Mouse (Mus musculus): ENCODE results near the gene Dnajc27.

Dnajc27 gene

DNA sequence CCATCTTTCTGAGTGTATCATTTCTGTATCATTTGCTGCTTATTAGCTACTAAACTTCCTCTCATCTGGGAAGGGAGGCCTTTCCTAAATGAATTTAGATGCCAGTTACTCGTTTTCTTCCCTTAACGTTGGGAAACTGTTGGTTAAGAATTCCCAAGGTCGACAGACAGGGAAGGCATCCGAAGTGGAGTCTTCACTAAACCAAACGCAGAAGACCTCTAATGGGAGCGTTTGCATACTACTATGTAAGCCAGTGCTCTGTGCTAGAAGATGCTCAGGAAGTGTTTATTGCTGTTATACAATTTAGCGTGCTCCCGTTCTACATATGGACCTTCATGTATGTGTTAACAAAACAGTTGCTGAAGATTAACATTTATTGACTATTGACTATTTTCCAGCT is 1.1 kb downstream of the Dnajc27 start:
- DNase-seq (ENCODE audit: low spot score in 2 of 2) = no peak

DNA sequence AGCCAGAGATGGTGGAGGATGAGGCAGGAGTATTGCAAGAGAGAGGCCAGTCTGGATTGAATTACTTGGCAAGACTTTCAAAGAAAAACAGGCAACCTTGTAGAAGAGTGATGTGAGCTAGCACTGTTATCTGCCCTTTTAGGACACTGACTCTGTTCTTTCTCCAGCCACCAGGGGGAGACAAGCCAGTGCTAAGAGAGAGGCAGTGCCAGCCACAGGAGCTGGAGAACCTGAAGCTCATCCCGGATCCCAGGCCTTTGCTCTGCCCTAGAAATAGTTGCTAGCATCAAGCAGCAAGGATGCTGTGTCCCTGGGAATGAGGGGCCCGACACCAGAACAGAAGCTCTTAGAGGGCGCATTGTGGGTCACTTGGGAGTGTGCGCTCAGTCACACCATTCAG is 25.0 kb downstream of the Dnajc27 start:
- peak; percentile 49 to 79 for DNase-seq (ENCODE audit: low spot score in 2 of 2)

DNA sequence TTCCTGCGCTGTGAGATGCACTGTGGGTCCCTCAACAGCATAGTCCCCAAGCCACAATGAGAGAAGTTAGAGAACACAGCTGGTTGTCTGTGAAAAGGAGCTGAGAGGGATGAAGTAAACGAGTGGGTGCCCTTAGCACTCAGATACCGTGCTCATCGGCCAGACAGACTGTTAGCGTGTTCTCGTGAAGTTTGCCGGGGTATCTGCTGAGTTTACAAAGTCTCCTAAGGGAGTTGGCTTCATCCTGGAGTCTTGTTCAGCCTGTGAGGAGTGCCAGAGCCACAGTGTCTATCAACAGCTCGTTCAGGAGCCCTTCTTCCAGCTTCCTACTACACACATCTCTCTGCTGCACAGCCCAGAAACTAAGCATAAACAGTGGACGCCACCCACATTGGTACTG is 33.7 kb downstream of the Dnajc27 start:
- no peak for DNase-seq (ENCODE audit: low spot score in 2 of 2)

DNA sequence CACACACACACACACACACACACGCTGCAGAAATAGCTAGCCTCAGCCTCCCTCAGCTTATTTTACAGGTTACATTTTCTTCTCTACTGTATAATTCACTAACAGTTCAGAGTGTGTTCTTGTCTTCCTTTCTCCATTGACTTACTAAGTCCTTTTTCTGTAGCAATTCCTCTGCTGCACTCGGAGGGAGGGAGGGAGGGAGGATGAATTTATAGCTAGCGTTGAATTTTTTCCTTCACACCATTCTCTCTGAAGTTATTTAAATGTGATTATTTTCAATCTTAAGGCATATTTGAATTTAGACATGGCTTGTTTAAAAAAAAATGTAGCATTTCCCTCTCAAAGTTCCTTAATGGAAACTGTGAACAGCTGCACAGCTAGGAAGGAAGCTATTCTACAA is 34.8 kb downstream of the Dnajc27 start:
- DNase-seq (ENCODE audit: low spot score in 2 of 2) = no peak

- no peak for DNase-seq (ENCODE audit: low spot score in 2 of 2)
Measured at GRCm38 (mm10) chr12:4117579-4117978, 35.2 kb downstream of the Dnajc27 start.

DNA sequence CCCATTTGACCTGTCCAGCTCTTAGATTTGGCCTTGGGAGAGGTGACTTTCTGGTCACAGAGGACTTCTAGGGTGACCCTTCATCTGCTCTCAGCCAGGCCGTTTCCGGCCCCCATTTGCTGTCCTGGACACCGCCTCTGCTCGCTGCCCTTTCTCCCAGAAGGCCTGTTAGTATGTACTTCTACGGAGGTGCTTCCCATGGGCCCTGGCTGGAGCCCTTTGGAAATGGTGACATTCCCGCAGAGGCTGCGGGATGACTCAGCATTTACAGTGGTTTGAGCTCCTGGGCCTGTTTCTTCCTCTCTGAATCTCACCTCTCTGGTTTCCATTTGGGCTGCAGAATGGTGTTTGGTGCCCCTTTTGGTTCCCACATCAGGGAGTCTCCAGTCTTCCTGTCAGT is 45.0 kb downstream of the Dnajc27 start:
- no peak for DNase-seq (ENCODE audit: low spot score in 2 of 2)

GRCm38 (mm10) chr12:4132941-4133846 is 50.8 kb downstream of the Dnajc27 start, which contains the start of gene Adcy3:
Gene Adcy3 (plus strand): TSS chr12:4133103.
- DNase-seq (ENCODE audit: low spot score in 2 of 2) = peak; percentile 42 to 72

- DNase-seq (ENCODE audit: low spot score in 2 of 2) = no peak
Measured at GRCm38 (mm10) chr12:4133847-4134212, 51.4 kb downstream of the Dnajc27 start.

DNA sequence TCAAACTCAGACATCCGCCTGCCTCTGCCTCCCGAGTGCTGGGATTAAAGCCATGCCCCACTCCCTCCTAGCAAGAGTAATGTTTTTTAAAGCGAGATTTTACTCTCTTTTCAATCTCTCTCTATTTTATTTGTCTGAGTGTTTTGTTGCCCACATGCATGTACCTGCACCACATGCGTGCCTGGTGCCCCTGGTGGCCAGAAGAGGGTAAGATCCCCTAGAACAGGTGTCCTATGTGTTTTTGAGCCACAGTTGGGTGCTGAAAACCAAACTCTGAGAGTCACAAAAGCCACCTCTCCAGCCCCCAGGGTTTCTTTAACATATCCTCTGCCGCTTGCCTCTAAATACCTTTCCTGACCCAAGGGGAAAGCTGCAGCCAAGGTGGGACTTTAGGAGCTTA is 60.8 kb downstream of the Dnajc27 start:
- DNase-seq (ENCODE audit: low spot score in 2 of 2) = no peak

DNA sequence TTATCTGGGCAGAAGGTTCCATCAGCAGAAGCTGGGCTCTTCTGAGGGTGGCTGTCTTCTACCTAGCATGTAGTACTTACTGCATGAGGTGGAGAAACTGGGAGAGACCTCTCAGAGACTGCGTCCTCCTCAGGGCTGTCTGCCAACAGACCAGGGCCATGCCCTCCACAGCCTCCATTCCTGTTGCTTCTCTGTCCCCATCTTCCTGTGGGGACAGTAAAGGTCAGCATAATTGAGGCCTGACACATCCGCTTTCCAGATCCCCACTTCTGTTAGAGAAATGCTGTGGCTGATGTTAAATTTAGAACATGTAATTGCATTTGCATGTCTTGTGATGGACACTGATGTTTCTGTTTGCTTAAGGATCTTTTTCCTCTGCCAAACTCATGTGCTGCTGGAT is 68.6 kb downstream of the Dnajc27 start:
- DNase-seq (ENCODE audit: low spot score in 2 of 2) = no peak

DNA sequence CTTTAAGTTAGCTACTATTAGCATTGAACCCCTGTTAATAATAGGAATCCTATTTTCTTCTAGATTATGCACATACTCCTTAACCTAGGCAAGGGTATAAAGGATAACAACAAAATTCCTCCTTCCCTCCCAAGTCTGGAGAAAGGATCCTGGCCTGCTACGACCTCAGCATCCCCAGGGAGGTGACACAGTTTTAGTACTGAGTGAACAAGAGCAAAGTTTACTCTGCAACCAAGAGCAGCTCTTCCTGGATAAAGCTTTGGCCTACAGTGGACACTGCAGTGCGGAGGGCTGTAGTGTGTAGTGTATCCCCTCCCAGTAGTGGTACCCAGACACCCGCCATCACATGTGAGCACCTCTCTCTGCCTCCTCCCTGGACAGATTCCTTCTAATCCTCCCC is 69.6 kb downstream of the Dnajc27 start:
- no peak for DNase-seq (ENCODE audit: low spot score in 2 of 2)

DNA sequence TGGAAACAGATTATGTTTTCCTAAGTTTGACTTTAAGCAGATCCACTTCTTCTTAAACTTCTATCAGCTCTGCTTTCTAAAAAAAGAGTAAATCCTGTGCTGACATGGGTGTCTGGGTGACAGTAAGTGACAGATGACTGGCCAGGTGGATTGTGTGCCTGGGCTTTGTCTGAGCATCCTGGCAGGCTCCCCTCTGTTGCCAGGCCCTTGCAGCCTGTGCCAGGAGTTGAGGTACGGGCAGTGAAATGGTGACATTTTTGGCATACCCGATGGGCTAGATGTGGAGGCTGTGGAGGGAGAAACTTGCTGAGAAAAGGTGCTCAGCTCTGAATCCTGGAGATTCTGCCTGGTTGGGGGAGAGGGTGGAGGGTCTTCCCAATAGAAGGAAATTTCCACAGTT is 75.1 kb downstream of the Dnajc27 start:
- DNase-seq (ENCODE audit: low spot score in 2 of 2) = no peak

DNA sequence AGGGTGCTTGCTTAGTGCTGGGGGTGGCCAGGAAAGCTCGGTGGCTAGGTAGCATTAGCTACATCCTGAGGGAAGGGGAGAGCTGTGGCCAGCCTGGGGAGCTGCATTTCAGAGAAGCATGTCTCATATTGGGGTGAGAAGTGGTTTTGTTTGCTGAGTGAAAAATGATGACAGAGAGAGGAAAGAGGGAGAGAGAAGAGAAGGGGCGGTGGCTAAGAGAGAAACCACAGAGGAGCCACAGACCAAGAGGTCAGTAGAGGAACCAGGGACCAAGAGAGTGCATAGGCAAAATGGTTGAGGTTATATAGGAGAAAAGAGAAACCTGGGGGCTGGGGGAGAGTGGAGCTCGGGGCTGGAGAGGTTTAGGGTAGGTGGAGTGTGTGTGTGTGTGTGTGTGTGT is 75.8 kb downstream of the Dnajc27 start:
- no peak for DNase-seq (ENCODE audit: low spot score in 2 of 2)

DNA sequence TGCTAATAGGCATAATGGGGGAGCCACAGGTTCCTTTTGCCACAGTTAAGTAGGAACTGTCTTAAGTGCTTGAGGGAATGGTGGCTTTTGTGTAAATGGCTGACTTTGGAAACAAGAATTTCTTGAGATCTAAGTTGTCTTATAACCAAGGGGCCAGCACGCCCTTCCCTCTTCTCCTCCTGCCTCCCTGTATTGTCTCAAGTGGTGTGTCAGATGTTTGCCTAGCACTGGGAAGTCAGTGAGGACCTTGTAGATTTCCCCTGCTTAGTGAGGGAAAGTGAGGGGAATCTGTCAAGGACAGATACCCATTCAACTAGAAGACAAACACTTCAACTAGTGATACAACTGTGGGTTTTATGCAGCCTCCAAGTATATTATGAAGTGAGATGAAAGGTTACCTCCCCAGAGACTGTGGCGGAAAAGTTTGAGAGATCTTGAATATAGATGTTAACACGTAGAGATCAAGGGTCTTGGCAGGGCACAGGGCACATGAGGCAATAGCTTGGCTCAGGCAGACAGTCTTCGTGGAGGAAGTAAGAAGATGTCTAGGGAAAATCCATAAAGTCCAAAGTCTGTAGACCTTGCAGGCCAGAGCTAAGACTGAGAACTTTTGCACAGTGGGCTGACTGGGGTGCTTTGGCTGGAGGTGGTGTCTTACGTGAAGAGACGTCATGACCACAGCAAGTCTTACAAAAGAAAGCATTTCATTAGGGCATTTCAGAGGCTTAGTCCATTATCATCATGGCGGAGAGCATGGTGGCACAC is 76.7 kb downstream of the Dnajc27 start:
- no peak for DNase-seq (ENCODE audit: low spot score in 2 of 2)
